Mouse (Mus musculus) lung, postnatal 14 days (tissue): ENCODE results near the gene Slc1a4.

Source experiments
- DNase-seq: peaks from one replicate; pipeline ENCODE4 v3.0.0; 2021

The Slc1a4 gene

GRCm38 (mm10) chr11:20332561-20333514 is at the start of gene Slc1a4:
TSS of gene Slc1a4 (minus strand) at chr11:20332713.
- peak; percentile 92 for DNase-seq

DNA sequence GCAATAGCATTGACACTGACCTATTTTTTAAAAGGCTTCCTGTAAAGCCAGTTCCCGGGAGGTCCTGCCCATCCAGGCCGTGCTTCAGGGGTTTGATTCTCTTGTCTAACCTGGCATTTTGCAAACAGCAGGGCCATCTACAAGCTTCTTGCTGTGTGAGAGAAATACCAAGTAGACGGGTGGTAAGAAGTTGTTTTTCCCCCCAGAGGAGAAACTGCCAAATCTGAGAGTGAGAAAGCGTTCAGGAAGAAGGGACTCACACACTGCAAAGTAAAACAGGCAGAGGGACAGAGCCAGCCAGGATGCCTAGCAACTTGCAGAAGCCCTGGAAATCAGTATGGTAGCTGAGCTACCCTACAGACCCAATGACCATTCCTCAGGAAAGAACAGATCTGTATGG is 47.6 kb upstream of the Slc1a4 start:
- DNase-seq = no peak

DNA sequence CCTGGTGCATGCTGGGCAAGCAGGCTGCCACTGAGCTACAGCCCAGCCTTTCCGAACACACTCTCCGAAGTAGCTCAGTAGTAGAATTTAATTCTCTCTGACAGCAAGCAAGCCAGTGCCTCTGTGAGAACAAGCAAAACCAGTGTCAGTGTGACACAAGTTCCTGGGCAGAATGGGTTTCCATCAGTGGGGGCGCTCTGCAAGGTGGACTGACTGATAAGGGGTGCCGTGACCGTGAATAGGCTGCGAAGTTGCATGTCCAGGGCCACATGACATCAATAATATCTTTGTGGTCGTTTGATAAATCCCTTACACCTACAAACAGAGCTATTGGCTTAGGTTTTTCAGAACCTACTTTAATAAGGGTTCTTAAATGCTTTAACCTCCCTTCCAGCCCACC is 44.1 kb upstream of the Slc1a4 start:
- no peak for DNase-seq

DNA sequence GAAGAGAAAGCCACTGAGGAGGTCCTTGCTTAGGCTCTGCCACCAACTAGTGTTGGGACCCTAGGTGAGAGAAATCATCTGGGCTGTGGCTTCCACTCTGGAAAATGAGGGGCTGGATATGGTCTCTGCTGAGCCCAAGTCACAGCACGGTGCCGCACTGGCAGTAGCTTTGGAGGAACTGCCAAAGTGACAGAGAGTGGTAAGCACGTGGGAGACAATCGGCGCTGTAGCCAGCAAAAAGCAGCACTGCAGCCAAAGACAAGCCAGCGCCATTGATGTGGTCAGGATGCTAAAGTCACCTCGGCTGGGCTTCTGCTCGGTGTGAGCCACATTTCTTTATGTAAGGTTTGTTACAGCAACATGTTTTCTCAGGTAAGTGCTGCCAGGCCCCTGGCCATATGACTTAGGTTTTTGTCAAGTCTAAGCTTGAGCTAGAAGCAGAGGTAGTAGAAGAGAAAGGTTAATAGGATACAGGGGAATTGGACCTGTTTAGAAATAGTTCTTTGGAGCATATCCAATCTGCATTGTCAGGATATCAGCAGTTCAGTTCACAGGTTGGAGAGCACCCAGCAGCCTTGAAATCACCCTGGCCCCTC is 40.2 kb upstream of the Slc1a4 start:
- DNase-seq = no peak

DNA sequence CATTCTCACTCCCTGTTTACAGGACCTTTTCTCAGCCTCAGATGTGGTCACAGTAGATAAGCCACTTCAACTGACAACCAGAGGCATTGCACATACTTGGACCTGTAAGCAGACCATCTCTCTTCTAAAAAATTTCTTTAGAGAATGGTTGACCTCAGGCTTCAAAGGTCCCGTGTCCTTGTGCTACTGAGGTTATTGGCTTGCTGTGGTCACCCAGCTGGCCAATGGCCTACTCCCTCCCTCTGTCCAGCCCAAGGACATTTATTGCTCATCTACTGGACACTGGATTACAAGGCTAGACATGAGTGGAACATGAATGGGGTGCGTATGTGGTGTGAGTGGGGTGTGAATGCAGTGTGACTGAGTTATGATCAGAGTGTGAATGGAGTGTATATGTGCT is 38.0 kb upstream of the Slc1a4 start:
- no peak for DNase-seq

DNA sequence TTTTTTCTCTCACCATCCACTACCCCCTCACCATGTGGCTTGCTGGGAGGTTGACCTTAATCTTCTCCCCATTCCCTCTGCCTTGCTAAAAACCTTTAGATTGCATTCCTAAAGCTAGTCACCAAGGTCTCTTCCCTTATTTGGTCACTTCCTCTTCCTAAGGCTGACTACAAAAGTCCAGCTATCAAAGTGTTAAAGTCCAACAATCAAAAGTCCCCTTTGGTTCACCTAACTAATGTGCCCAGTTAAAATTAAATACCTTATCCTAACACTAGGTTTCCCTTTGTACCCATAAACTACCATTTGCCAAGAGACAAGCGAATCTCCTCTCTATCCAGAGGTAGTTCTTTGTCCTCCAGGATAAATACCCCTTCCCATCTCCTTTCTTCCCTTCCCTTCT is 33.9 kb upstream of the Slc1a4 start:
- no peak for DNase-seq

DNA sequence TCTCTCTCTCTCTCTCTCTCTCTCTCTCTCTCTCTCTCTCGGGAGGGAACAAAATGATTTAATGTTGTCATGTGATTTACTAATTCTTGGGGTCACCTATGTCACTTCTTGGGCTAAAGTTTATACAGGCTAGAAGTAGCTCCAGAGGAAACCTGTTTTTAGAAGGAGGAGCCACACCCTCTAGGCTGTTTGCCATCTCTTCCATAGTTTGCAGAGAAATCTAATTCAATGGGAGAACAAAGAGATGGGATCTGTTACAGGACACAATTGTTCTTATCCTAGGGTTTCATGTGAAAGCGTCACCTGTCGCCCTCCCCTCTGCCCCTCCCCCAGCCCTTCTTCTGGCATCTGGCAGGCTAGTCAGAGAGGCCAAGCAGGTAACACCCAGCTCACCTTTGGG is 28.8 kb upstream of the Slc1a4 start:
- DNase-seq = no peak

- DNase-seq = peak; percentile 10
Observed at GRCm38 (mm10) chr11:20357684-20358447, 25.4 kb upstream of the Slc1a4 start.

DNA sequence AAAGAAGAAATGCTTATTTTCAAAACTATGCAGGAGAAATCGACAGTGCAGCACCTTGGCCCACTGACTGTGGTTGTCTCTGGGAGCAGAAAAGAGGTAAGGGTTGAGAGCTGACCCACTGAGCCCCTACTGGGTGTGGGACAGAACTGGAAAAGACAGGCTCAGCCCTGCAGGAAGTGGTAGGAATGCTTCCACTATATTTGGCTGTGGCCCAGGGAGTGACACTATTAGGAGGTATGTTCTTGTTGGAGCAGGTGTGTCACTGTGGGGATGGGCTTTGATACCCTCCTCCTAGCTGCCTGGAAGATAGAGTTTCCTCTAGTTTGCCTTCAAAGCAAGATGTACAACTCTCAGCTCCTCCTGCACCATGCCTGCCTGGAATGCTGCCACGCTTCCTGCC is 16.0 kb upstream of the Slc1a4 start:
- DNase-seq = no peak

GRCm38 (mm10) chr11:20347548-20347947 is 15.0 kb upstream of the Slc1a4 start:
- DNase-seq = no peak

DNA sequence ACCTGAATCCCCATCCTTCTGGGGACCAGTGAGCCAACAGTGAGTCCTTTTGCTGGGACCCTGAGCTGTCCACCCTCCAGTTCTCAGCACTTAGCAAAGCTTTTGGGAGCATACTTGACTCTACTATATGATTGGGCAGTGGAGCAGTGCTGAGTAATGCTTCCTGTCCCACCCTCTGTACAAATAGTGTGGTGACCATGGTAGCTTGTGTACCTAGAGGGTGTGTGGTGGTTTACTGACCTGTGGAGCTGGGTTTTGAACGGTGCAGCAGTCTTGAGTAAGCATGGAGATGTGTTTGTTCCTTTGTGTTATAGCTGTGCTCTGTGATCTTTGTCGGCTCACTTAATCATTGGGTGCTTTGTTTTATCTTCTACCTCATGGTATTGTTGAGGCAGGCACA is 13.9 kb upstream of the Slc1a4 start:
- no peak for DNase-seq

DNA sequence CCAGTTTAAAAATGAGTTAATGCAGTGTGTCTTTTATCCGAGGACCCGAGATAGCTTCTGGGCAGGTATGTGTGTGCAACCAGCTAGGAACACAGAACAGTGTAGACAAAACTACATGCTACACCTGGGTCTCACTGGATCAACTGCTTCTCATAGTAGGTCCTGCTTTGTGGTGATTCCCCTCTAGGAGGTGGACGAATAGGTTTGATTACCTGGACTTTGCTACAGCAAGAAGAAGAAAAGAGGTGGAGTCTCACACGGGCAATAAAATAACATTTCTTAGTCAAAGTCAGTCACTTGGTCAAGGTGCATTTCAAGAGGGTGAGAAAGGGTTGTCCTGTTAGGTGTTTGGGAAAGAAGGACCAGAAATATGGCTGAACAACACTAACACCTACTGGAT is 11.4 kb upstream of the Slc1a4 start:
- no peak for DNase-seq

- DNase-seq = no peak
Observed at GRCm38 (mm10) chr11:20341598-20341997, 9.1 kb upstream of the Slc1a4 start.

GRCm38 (mm10) chr11:20338703-20339102 is 6.2 kb upstream of the Slc1a4 start:
- no peak for DNase-seq

DNA sequence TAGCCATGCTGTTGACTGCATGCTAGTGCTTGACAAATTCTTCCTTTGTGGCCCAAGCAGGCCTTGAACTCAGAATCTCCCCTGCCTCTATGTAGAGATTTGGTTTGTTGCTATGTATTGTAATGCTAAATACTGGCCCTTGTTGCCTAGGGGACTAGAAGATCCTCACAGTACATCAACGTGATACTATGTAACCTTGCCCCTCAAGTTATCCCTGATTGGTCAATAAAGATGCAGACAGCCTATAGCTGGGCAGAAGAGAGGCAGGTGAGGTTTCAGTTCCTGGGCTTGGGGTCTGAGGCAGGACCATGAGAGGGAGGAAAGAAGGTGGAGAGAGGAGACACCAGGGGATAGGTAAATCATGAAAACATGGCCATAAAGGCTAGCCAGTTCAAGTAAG is 1.8 kb upstream of the Slc1a4 start:
- no peak for DNase-seq

DNA sequence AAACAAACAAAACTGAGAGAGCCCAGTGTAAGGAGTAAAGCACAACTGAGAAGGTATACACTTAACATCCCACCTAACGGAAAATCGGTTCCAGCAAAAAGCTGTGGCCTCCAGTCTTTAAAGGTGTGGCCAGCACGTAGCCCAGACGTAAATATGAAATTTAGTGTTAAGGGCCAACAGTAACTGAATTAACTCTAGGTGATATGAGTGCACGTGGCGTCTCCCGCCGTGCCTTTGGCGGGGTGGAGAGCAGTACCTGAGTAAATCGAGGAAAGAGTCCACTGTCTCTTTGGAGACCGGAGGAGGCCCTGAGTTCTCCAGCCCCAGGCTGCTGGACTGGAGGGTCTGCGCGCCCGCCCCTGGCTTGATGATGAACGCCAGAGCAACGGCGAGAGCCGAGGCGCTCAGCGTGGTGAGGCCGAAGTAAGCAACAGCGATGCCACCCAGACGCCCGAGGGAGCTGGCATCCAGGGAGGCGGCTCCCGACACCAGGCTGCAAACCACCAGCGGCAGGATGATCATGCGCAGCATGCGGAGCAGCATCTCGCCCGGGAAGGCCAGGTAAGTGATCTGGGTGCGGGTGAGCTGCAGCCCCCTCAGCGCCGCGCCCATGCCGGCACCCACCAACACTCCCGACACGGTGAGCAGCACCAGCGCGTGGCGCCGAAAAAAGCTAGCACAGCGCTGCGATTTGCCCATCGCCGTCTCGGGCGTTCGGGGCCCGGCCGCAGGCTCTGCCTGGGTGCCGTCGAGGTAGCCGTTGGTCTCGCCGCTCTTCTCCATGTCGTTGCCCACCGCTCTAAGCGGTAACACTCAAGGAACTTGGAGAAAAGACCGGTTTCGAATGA is 599 bp downstream of the Slc1a4 start:
- peak; percentile 13 for DNase-seq

GRCm38 (mm10) chr11:20331027-20331689 is 1.4 kb downstream of the Slc1a4 start:
- DNase-seq = no peak

DNA sequence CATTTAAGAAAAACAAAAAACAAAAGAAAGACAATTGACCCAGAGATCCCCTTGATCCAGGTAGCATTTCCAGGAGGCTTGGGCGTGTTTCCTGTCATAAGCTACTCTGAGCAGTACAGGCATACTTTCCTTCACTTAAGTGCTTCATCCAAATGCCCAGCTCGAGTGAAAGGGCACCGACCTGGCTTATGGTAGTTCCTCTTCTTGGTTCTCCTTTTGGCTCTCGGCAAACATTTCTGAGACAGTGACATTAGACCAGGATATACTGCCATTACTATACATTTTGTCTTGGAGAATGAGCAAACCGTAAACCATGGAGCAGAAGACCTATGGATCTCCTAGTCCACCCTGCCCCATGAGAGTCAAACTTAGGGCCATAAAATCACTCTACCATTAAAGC is 2.8 kb downstream of the Slc1a4 start:
- DNase-seq = no peak

DNA sequence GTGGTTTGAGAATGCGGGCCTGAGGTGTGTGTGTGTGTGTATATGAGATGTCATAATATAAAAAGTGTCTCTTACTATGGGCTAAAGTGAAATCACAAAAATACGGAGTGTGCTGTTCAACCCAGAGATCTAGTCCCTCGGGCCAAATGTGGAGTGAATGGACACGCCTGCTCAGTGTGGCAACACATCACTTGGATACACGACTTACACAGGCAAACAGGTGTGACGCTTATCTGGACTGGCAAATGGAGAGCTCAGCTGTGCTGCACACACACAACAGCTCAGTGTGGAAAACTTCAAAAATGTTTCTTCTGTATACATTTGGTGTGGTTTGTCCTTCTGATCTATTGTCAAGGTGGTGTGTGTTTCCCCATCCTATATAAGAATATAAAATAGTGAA is 3.7 kb downstream of the Slc1a4 start:
- no peak for DNase-seq

DNA sequence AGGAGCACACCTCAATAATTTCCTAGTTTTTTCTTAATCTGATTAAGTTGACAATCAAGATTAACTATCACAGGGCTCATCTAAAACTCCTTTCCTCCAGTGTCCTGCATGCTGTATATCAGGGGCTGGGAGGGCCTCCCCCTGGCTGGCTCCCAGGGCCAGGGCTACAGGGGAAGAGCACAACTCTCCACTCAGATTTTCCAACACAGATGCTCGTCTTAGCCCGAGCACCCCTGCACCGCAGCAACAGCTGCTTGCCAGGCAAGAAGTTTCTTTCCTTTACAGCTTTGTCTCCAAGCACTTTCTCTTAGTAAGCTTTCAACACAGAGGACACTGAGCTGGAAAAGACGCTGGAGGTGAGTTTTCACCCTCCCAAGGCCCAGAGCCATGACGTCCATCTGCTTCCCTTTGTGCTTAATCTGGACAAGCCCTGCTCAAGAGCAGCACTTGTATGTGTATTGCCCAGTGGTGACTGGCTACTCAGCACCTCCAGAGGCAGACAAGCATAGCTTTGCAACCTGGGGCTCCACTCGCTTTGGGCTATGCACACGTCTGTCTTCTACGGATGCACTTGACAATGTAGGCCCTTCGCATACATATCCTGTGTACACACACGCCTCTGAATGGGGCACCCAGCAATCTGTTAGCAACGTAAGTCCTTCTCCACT is 6.1 kb downstream of the Slc1a4 start:
- DNase-seq = no peak

GRCm38 (mm10) chr11:20325073-20325694 is 7.3 kb downstream of the Slc1a4 start:
- no peak for DNase-seq
